Mouse (Mus musculus): ENCODE measurements around the gene Gpr4.

GRCm38 (mm10) chr7:19247511-19247910 is 35.2 kb downstream of the Gpr4 start:
- no peak for TF ChIP-seq CTCF (IDR thresholded peaks at IDR 0.05; ENCODE audit: insufficient read depth, low read depth, low read length)
- no peak for TF ChIP-seq POLR2A (IDR thresholded peaks at IDR 0.05; ENCODE audit: insufficient read depth, low read depth, low read length)
